Mouse (Mus musculus) hindbrain, embryonic 16.5 days (tissue): ENCODE results near the gene Wdr35. TPM values are rescaled to one million over a fixed set of nuclear protein-coding genes. Genes with fewer than 3 reads are reported as not detected.

Experiments used
- ATAC-seq: fragments of 200-750 bp; cut with Nextera tagmentation; 2 replicates; pipeline ENCODE4 v1.8.0; 2017; ENCODE audit warnings: moderate TSS enrichment, moderate library complexity
- H3K27ac ChIP-seq: fragments of 300-500 bp; sonication (generic); 2 replicates; pipeline ENCODE4 v1.5.1; 2014; ENCODE audit warnings: low read depth, mild to moderate bottlenecking, control low read depth, low read length, moderate library complexity
- H3K27me3 ChIP-seq: fragments of 300-500 bp; sonication (generic); replicated peaks from 2 replicates; pipeline ENCODE4 v1.6.1; 2014; ENCODE audit warnings: low read length; ENCODE audit not compliant: control insufficient read depth, insufficient read depth
- H3K36me3 ChIP-seq: fragments of 300-500 bp; sonication (generic); 2 replicates; pipeline ENCODE4 v1.6.1; 2014; ENCODE audit warnings: mild to moderate bottlenecking, low read length, moderate library complexity, mixed read lengths; ENCODE audit not compliant: control insufficient read depth, insufficient read depth
- H3K4me1 ChIP-seq: fragments of 300-500 bp; sonication (generic); 2 replicates; pipeline ENCODE4 v1.6.1; 2014; ENCODE audit warnings: low read depth, low read length; ENCODE audit not compliant: control insufficient read depth, insufficient read depth
- H3K4me2 ChIP-seq: fragments of 300-500 bp; sonication (generic); 2 replicates; pipeline ENCODE4 v1.6.1; 2014; ENCODE audit warnings: mild to moderate bottlenecking, low read length, control low read depth, moderate library complexity
- H3K4me3 ChIP-seq: fragments of 300-500 bp; sonication (generic); 2 replicates; pipeline ENCODE4 v1.5.1; 2014; ENCODE audit warnings: mild to moderate bottlenecking, low read length, control low read depth, moderate library complexity
- H3K9ac ChIP-seq: fragments of 300-500 bp; sonication (generic); 2 replicates; pipeline ENCODE4 v1.6.1; 2014; ENCODE audit warnings: low read depth, mild to moderate bottlenecking, control low read depth, low read length, moderate library complexity
- H3K9me3 ChIP-seq: fragments of 300-500 bp; sonication (generic); 2 replicates; pipeline ENCODE4 v1.6.1; 2014; ENCODE audit warnings: mild to moderate bottlenecking, low read length, moderate library complexity; ENCODE audit not compliant: control insufficient read depth
- WGBS: fragments of 180-500 bp; shearing (Covaris S2); extraction: QIAGEN DNeasy Blood & Tissue Kit; methylation state at CpG from one replicate; pipeline ENCODE4 v1.1.7; 2014; 5-methylcytosine and 5-hydroxymethylcytosine counted together
- polyA plus RNA-seq: library from polyadenylated mRNA; unstranded; fragments of >200 nt; fragmentation: Nextera tagmentation; extraction: Ambion mirVana; gene quantifications from 2 replicates; pipeline ENCODE4 v1.2.1, GENCODE M21; 2015

The Wdr35 gene
- polyA plus RNA-seq, 1 experiment from 2014 or later, result 23.6 TPM

DNA sequence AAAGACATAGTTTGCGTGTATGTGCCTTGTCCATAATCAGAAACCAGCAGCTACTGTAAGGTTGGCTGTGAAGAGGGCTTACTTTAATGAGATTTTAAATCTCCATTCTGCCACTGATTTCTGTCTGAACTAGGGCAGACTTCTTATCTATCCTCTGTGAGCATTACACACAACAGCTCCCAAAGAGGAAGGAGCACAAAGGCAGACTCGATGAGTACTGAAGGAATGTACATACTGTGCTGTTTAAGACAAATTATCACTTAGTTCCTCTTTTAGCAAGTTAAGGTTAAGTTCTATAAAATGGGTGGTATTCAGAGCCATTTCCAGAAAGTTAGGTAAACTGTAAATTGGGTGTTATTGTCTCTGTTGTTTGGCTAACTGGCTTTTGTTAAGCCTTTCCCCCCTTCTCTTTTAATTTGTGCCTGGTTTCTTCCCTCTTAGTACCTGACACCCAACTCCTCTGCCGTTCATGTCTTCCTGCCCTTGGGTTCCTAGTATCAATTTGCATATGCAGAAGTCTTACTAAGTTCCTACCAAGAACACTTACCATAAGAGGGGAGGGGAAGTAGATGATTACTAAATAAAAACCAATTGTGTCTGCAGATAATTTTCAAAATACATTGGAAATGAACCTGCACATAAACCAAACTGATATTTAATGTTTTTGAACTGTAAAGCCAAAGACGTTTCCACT is 31.8 kb upstream of the Wdr35 start:
- Histone ChIP-seq H3K36me3 (peaks cover 15% of the 10 kb centered on the region), H3K4me3 (no peak overlapping the region), H3K4me2 (no peak overlapping the region), H3K4me1 (no peaks in the 10 kb centered on the region), H3K9me3 (no peaks in the 10 kb centered on the region), H3K9ac (no peak overlapping the region), H3K27ac (no peak overlapping the region), H3K27me3 (no peaks in the 10 kb centered on the region)
- no peak for ATAC-seq
- WGBS, result 78% methylated on average over 4 of the region's 4 CpGs

- WGBS, result 64% methylated on average over 9 of the region's 9 CpGs
- Histone ChIP-seq H3K4me2 (peak overlapping the region; percentile 100), H3K9ac (no peak overlapping the region), H3K4me1 (peaks cover 7% of the 10 kb centered on the region), H3K9me3 (no peaks in the 10 kb centered on the region), H3K36me3 (no peaks in the 10 kb centered on the region), H3K4me3 (no peak overlapping the region), H3K27me3 (no peaks in the 10 kb centered on the region), H3K27ac (no peak overlapping the region)
- no peak for ATAC-seq
Observed at GRCm38 (mm10) chr12:8947163-8947562, 26.5 kb upstream of the Wdr35 start.

DNA sequence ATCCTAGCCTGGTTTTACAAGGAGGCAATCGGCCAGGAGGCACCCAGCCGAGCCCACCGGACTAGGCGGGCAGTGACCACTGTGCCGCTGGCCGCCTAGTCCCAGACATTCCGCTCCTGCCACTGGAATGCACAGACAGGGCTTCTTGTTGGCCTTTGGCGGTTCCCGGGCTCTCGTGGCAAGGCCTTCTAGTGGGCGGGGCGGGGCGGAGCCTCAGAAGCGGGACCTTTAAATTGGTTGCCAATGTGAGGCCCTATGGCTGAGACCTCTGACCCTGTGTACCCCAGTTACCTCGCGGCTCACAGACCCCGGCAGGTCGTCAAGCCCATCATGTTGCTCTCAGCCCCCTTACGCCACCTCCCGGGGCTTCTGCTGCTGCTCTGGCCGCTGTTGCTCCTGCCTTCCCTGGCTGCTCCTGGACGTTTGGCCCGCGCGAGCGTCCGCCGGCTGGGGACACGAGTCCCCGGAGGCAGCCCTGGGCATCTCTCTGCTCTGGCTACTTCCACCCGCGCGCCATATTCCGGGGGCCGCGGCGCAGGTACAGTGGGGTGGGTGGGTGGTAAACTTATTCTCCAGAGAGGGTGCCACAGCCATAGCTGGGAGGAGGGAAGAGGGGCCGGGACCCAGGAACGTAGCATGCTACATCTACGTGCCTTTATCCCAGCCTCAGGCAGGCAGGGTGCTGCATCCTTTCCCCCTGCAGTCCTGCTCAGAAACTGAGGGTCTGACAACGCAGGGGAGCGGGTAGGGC is 25.8 kb upstream of the Wdr35 start, which contains the start of gene Matn3:
Gene Matn3 (plus strand): TSS at position 216 of the 751 bp plus-strand sequence.
- H3K4me2 ChIP-seq, result peak within 1 kb of the TSS; percentile 100

GRCm38 (mm10) chr12:8953136-8953535 is 20.6 kb upstream of the Wdr35 start:
- H3K4me1 ChIP-seq, result peaks cover 1% of the 10 kb centered on the region
- no peak overlapping the region for H3K27ac ChIP-seq
- no peaks in the 10 kb centered on the region for H3K36me3 ChIP-seq
- H3K9ac ChIP-seq, result no peak overlapping the region
- no peaks in the 10 kb centered on the region for H3K9me3 ChIP-seq
- ATAC-seq, result no peak
- WGBS, result 67% methylated on average over 10 of the region's 10 CpGs
- no peak overlapping the region for H3K4me3 ChIP-seq
- no peak overlapping the region for H3K4me2 ChIP-seq
- H3K27me3 ChIP-seq, result no peaks in the 10 kb centered on the region

More for the DNA sequence above, 25.8 kb upstream of the Wdr35 start, which contains the start of gene Matn3:
- no peaks in the 10 kb centered on the region for H3K9me3 ChIP-seq
- H3K27ac ChIP-seq, result no peak within 1 kb of the TSS
- WGBS, result 1% methylated on average over 42 of the region's 42 CpGs
- peaks cover 7% of the 10 kb centered on the region for H3K4me1 ChIP-seq
- H3K36me3 ChIP-seq, result no peaks in the 10 kb centered on the region
- no peaks in the 10 kb centered on the region for H3K27me3 ChIP-seq
- H3K9ac ChIP-seq, result peak within 1 kb of the TSS; percentile 66
- peak within 1 kb of the TSS; percentile 54 for H3K4me3 ChIP-seq
- peak; percentile 85 for ATAC-seq

DNA sequence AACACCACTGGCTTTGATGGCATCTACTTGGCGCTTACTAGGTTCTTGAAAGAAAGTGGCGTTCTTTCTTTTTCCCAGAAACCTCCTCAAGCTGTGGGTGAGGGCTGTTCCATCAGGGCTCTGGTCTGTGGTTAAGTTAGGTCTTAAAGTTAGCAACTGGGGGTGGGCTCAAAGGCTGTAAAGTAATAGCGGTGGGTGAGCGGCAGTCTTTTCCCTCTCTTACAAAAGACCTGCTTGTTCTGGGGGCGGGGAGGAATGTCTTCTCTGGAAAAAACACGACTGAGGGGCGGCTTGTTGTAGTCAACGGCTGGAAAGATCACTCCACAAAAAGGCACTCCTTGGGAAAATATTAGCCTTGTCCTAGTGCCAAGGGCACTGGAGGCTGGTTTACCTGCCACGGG is 19.5 kb upstream of the Wdr35 start:
- no peaks in the 10 kb centered on the region for H3K36me3 ChIP-seq
- no peak overlapping the region for H3K4me2 ChIP-seq
- WGBS, result 50% methylated on average over 9 of the region's 9 CpGs

DNA sequence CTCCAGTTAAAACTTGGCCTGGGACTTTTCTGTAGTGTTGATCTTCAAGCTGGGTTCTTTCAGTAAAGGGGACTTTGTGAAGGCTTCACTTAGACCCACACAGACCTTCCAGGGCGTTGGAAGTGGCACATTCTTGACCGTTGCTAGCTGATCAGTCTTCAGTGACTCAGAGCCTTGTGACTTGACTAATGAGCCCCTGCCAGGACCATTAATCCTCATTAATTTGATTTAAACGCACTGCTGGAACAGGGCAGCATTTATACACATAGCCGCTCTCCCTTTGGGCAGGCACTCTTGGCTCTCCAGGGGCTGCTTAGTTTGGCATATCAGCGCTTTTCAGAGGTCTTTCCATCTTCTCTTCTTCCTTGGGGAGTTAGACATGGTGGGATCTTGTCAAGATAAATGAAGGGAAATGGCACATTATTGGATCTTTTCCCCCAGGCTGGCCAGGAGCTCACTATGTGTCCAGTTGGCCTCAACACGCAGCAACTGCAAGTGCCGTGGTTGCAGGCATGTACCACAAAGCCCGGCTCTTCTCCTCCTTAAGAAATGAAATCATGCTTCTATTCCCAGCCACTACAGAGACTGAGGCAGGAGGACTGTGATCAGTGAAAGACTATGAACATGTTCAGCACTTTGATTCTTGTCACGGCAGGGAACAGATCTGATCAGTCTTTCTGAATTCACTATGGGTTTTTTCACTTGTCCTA is 11.9 kb upstream of the Wdr35 start:
- Histone ChIP-seq H3K4me3 (no peak overlapping the region), H3K4me1 (no peaks in the 10 kb centered on the region; the same call in 1 of the 2 replicates), H3K36me3 (no peaks in the 10 kb centered on the region), H3K4me2 (no peak overlapping the region), H3K9me3 (no peaks in the 10 kb centered on the region), H3K27me3 (no peaks in the 10 kb centered on the region), H3K9ac (no peak overlapping the region), H3K27ac (no peak overlapping the region)
- WGBS, result 45% methylated on average over 9 of the region's 9 CpGs
- peak; percentile 78 for ATAC-seq

More for the DNA sequence above, 19.5 kb upstream of the Wdr35 start:
- Histone ChIP-seq H3K9me3 (no peaks in the 10 kb centered on the region), H3K4me1 (no peaks in the 10 kb centered on the region), H3K27ac (no peak overlapping the region), H3K4me3 (no peak overlapping the region), H3K9ac (no peak overlapping the region), H3K27me3 (no peaks in the 10 kb centered on the region)
- no peak for ATAC-seq

- Histone ChIP-seq H3K27ac (no peak overlapping the region), H3K4me1 (peaks cover 8% of the 10 kb centered on the region), H3K36me3 (no peaks in the 10 kb centered on the region), H3K9ac (no peak overlapping the region), H3K9me3 (no peaks in the 10 kb centered on the region), H3K4me2 (no peak overlapping the region), H3K27me3 (no peaks in the 10 kb centered on the region), H3K4me3 (no peak overlapping the region)
- no peak for ATAC-seq
- WGBS, result 50% methylated on average over 9 of the region's 9 CpGs
Observed at GRCm38 (mm10) chr12:8969828-8970227, 3.9 kb upstream of the Wdr35 start.

DNA sequence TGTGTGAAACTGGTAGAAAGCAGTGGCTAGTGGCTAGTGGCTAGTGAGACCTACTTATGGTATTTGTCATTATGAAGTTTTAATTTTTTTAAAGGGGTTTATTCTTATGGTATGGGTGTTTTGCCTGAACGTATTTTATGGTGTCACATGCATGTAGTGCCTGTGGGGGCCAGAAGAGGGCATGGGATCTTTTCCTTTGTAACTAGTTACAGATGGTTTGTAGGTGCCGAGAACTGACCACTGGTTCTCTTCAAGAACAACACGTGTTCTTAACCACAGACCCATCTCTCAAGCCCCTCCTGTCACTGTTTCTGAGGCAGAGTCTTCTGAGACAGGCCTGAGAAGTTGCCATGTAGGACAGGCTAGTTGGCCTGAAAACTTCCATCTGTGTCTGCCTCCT is 1.4 kb downstream of the Wdr35 start:
- Histone ChIP-seq H3K27me3 (no peaks in the 10 kb centered on the region), H3K4me3 (no peak overlapping the region), H3K36me3 (peaks cover 8% of the 10 kb centered on the region), H3K4me1 (peaks cover 15% of the 10 kb centered on the region), H3K9ac (no peak overlapping the region), H3K27ac (no peak overlapping the region), H3K4me2 (peak overlapping the region; percentile 84), H3K9me3 (no peaks in the 10 kb centered on the region)
- ATAC-seq, result no peak
- 89% methylated on average over 3 of the region's 3 CpGs for WGBS

GRCm38 (mm10) chr12:8993231-8993630 is 19.5 kb downstream of the Wdr35 start:
- no peaks in the 10 kb centered on the region for H3K9me3 ChIP-seq
- no peaks in the 10 kb centered on the region for H3K4me1 ChIP-seq
- H3K36me3 ChIP-seq, result peaks cover 7% of the 10 kb centered on the region; the same call in 1 of the 2 replicates
- no peak overlapping the region for H3K9ac ChIP-seq
- WGBS, result 80% methylated on average over 8 of the region's 8 CpGs
- H3K4me3 ChIP-seq, result no peak overlapping the region
- H3K4me2 ChIP-seq, result no peak overlapping the region
- H3K27ac ChIP-seq, result no peak overlapping the region
- no peak for ATAC-seq
- no peaks in the 10 kb centered on the region for H3K27me3 ChIP-seq
